Mouse (Mus musculus): ENCODE data around the gene Klf12. TPM values are rescaled to one million over a fixed set of nuclear protein-coding genes. Genes with fewer than 3 reads are reported as not detected.

The Klf12 gene
- 10 to 100 TPM; 52.0 to 56.0 TPM for total RNA-seq (2021)
- long read RNA-seq, experiment 1, partial matches to known transcripts = 0 of 2 reads
- long read RNA-seq, experiment 1, other reads (novel, unspliced or antisense) = 2 of 2 reads
- long read RNA-seq, experiment 2, partial matches to known transcripts = 0 of 1 reads
- long read RNA-seq, experiment 2, other reads (novel, unspliced or antisense) = 1 of 1 reads

- DNase-seq (ENCODE audit: low spot score in 2 of 2) = peak; percentile 66 to 80
Observed at GRCm38 (mm10) chr14:100284119-100284860, at the start of gene Klf12. TSS of gene Klf12 (minus strand) at chr14:100284679.

DNA sequence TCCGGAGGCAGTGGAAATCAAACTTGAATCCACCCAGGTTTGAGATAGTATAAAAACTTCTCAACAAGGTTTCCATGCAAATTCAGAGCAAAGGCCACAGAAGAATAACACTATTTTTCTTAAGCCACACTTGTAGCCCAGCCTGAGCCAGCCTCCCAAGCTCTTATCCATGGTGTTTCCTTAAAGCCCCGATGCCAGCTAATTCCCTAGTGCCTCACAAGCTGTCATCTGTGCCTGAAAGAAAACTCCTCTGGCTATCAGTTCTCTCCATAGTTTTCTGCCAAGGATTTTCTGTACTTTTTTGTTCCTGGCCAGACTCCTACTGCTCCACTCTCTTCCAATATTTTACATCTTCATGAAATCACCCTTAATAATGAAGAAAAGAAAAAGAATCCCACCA lies 48.9 kb upstream of the Klf12 start:
- DNase-seq (ENCODE audit: low spot score in 2 of 2) = no peak

DNA sequence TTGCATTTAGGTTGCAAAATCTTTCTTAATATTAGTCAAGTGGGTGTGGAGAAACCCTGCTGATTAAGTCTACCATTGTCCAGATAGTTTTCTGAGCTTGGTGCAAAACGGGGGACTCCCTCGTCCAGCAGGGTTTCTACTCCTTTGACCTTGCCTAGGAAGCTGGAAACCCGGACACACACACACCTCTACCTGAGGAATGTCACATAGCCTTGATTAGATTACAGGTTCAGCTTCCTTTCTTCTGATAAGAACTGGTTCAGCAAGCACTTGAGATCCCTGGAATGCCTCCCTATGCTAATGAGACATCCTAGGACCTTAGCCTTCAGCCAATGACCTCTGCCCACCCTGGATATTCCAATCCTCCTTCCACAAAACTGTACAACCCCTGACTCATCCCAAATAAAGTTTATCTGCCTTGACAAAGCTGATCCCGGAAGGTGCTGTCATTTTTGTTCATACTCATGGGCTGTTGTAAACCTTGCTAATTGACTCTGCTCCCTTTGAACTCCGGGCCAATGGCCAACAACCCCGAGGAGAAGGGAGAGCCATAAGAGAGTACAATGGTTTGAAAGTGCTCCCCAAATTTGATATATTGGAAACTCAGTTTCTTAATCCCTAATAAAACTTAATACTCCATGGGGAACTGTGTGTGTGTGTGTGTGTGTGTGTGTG lies 44.3 kb upstream of the Klf12 start:
- no peak for DNase-seq (ENCODE audit: low spot score in 2 of 2)

GRCm38 (mm10) chr14:100324303-100324702 lies 39.8 kb upstream of the Klf12 start:
- no peak for DNase-seq (ENCODE audit: low spot score in 2 of 2)

- no peak for DNase-seq (ENCODE audit: low spot score in 2 of 2)
Observed at GRCm38 (mm10) chr14:100322012-100322411, 37.5 kb upstream of the Klf12 start.

DNA sequence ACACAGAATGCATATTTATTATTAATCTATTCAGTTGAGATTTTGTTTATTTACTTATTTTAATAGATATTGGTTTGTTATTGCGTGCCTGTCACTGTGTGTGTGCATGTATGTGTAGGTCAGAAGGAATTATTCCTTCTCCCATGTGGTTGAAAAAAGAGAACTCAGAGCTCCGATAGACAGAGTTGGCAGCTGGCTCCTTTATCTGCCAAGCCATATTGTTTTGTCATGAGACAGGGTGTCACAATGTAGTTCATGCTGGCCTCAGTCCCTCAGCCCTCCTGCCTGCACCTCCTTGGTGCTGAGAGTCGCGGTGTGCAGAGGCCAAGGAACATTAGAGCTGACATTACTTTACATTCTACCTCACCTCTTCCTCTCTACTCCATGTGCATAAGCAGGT lies 32.3 kb upstream of the Klf12 start:
- no peak for DNase-seq (ENCODE audit: low spot score in 2 of 2)

- no peak for DNase-seq (ENCODE audit: low spot score in 2 of 2)
Observed at GRCm38 (mm10) chr14:100314099-100314498, 29.6 kb upstream of the Klf12 start.

GRCm38 (mm10) chr14:100300905-100301304 lies 16.4 kb upstream of the Klf12 start:
- no peak for DNase-seq (ENCODE audit: low spot score in 2 of 2)

- DNase-seq (ENCODE audit: low spot score in 2 of 2) = no peak
Observed at GRCm38 (mm10) chr14:100298892-100299291, 14.4 kb upstream of the Klf12 start.

GRCm38 (mm10) chr14:100286586-100287241 lies 2.2 kb upstream of the Klf12 start:
- DNase-seq (ENCODE audit: low spot score in 2 of 2) = peak; percentile 4 to 45

GRCm38 (mm10) chr14:100285656-100286585 lies 1.4 kb upstream of the Klf12 start:
- peak; percentile 57 to 70 for DNase-seq (ENCODE audit: low spot score in 2 of 2)

DNA sequence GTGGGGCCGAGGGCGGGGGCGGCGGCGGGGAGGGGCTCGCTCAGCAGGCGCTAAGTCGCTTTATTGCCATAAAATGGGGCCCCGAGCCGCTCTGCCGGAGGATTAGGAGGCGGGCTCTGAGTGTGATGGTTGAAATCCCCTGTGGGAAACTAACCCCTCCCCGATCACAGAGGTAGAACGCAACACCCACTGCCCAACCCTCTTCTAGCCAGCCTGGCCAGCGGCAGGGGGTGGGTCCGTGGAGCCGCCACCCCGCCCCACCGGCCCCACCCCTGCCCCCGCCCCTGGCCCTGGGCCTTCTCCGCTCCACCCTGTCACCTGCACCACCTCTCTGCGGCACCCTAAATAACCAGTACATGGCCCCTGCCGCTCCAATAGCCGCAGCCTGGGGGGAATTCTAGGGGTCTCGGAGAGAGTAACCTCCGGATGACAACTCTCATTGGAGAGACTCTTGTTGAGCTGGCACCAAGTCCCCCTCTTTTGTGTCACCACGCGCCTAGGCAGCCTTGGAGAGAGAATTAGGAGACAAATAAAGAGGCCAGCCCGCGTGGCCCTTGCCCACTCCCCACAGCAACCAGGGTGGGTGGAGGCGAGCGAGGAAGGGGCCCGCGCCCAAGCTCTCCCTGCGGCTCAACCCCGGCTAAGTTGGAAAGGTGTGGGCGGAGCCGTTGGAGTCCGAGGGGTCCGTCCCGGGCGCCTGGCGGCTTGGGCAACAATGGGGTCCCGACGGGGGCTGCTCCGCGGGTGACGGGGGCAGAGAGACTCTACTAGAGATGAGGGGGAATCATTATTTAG lies 579 bp upstream of the Klf12 start:
- peak; percentile 60 to 65 for DNase-seq (ENCODE audit: low spot score in 2 of 2)

- peak in 1 of 2 experiments; percentile 33 for DNase-seq (ENCODE audit: low spot score in 2 of 2)
Observed at GRCm38 (mm10) chr14:100283411-100284118, 914 bp downstream of the Klf12 start.

DNA sequence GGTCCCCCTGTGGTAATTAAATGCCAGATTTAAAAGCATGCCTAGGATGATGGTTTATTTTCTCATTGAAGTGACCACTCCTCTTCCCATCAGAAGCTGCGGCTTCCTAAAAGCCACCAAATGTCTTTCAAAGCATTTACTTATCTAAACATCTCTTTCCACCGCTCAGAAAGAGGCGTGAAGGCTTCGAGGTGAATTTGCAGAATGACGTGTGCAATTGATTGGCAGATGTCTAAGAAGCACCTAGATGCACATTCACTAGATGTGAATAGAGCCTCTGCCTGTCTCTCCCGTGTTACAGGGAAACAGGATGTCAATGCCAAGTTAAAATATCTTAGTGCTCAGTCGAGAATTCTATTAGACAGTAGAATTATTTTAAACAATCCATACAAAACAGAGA lies 1.8 kb downstream of the Klf12 start:
- DNase-seq (ENCODE audit: low spot score in 2 of 2) = no peak

GRCm38 (mm10) chr14:100281734-100282133 lies 2.7 kb downstream of the Klf12 start:
- no peak for DNase-seq (ENCODE audit: low spot score in 2 of 2)

DNA sequence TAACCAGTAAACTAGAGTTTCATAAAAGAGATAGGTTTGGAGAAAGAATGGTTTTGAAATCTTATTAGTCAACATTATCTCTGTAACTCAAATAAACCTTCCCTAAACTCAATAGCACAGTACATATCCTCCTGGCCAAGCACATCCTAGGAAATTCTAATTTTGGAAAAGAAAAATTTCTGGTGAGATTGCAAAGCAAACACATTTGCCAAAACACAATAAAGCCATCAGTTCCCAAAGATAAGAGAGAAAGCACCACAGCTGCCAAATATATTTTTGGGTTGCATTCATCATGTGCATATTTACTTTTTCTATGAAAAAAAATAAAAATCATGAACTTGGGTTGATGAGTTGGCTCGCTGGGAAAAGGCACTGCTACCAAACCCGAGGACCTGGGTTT lies 10.3 kb downstream of the Klf12 start:
- DNase-seq (ENCODE audit: low spot score in 2 of 2) = no peak

DNA sequence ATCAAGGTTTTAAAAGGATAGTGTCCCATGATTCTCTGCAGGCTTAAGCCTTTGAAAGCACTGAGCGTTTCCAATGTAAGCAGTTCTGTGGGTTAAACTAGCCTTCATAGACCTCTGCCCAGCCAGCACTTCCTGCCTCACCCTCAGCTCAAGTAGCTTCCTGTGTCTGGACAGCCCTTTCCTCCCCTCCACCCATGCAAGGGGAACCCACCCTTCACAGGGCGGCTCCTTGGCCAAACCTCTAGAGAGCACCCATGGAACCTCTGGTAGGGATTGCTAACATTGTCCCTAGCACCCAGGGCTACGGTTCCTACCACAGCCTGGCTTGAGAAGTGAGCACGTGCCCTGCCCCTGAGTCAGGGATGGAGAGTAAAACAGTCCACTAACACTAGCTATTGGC lies 23.9 kb downstream of the Klf12 start:
- DNase-seq (ENCODE audit: low spot score in 2 of 2) = no peak

DNA sequence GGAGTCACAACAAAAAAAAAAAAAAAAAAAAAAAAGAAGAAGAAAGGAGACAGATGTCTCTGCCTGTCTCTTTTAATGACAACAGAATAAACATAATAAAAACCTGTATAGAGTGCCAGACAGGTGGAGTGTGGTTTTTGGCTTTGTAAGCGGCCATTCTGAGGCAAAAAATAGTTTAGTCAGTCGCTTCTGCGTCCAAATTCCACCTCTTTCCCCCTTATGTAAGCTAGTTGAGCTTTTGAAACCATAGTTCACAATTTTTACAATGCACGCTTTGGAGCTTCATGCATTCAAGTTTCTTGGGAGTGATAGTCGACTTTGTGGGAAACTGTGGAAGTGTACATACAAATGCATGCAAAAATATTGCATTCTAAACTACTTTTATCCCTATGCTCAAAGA lies 41.4 kb downstream of the Klf12 start:
- DNase-seq (ENCODE audit: low spot score in 2 of 2) = no peak

- DNase-seq (ENCODE audit: low spot score in 2 of 2) = no peak
Observed at GRCm38 (mm10) chr14:100239874-100240273, 44.6 kb downstream of the Klf12 start.
